Mouse (Mus musculus): ENCODE results near the gene Gpr3.
A peak's percentile ranks its signal among the peaks of the same experiment; 100 is the strongest.

Gene Gpr3

GRCm38 (mm10) chr4:133197801-133198286 is 14.5 kb downstream of the Gpr3 start:
- DNase-seq: peak; percentile 62

GRCm38 (mm10) chr4:133197355-133197754 is 15.0 kb downstream of the Gpr3 start:
- peak; percentile 17 for DNase-seq

- peak; percentile 18 for DNase-seq
These were observed 15.5 kb downstream of the Gpr3 start for GRCm38 (mm10) chr4:133196852-133197251.

- no peak for DNase-seq
These were observed 16.2 kb downstream of the Gpr3 start for GRCm38 (mm10) chr4:133196136-133196535.

- DNase-seq: no peak
These were observed 17.3 kb downstream of the Gpr3 start for GRCm38 (mm10) chr4:133195014-133195413.

- DNase-seq: no peak
These were observed 17.9 kb downstream of the Gpr3 start for GRCm38 (mm10) chr4:133194482-133194881.

GRCm38 (mm10) chr4:133189396-133189795 is 22.9 kb downstream of the Gpr3 start:
- no peak for DNase-seq

- no peak for DNase-seq
These were observed 25.5 kb downstream of the Gpr3 start for GRCm38 (mm10) chr4:133186856-133187255.

- no peak for DNase-seq
These were observed 26.4 kb downstream of the Gpr3 start for GRCm38 (mm10) chr4:133185893-133186292.

- no peak for DNase-seq
These were observed 27.3 kb downstream of the Gpr3 start for GRCm38 (mm10) chr4:133184898-133185665.

GRCm38 (mm10) chr4:133184031-133184897 is 28.1 kb downstream of the Gpr3 start:
- no peak for DNase-seq

- DNase-seq: no peak
These were observed 29.8 kb downstream of the Gpr3 start for GRCm38 (mm10) chr4:133182439-133183033.

- DNase-seq: no peak
These were observed 33.1 kb downstream of the Gpr3 start for GRCm38 (mm10) chr4:133179258-133179657.

- no peak for DNase-seq
These were observed 34.0 kb downstream of the Gpr3 start for GRCm38 (mm10) chr4:133178305-133178704.

- DNase-seq: no peak
These were observed 35.5 kb downstream of the Gpr3 start for GRCm38 (mm10) chr4:133176761-133177403.

GRCm38 (mm10) chr4:133175998-133176760 is 36.2 kb downstream of the Gpr3 start:
- DNase-seq: no peak

GRCm38 (mm10) chr4:133175274-133175673 is 37.1 kb downstream of the Gpr3 start:
- DNase-seq: no peak

- no peak for DNase-seq
These were observed 38.0 kb downstream of the Gpr3 start for GRCm38 (mm10) chr4:133174361-133174760.

GRCm38 (mm10) chr4:133172451-133172850 is 39.9 kb downstream of the Gpr3 start:
- no peak for DNase-seq

GRCm38 (mm10) chr4:133170616-133171015 is 41.7 kb downstream of the Gpr3 start:
- DNase-seq: no peak

GRCm38 (mm10) chr4:133170056-133170524 is 42.2 kb downstream of the Gpr3 start:
- no peak for DNase-seq
